Mouse (Mus musculus) adrenal gland, adult 10 weeks (tissue): ENCODE results near the gene Arhgef6. TPM values are rescaled to one million over a fixed set of nuclear protein-coding genes. Genes with fewer than 3 reads are reported as not detected.

ENCODE experiments used
- polyA plus RNA-seq: library from polyadenylated mRNA; stranded (reverse); fragments of 350-450 nt; fragmentation: Illumina TruSeq; extraction: RNeasy Lipid Tissue Mini Kit (QIAGEN cat#74804); gene quantifications from one replicate; pipeline ENCODE4 v1.2.3, GENCODE M21; 2014; ENCODE audit warnings: low read depth, low replicate concordance

Arhgef6 gene
- polyA plus RNA-seq, result 101 TPM

DNA sequence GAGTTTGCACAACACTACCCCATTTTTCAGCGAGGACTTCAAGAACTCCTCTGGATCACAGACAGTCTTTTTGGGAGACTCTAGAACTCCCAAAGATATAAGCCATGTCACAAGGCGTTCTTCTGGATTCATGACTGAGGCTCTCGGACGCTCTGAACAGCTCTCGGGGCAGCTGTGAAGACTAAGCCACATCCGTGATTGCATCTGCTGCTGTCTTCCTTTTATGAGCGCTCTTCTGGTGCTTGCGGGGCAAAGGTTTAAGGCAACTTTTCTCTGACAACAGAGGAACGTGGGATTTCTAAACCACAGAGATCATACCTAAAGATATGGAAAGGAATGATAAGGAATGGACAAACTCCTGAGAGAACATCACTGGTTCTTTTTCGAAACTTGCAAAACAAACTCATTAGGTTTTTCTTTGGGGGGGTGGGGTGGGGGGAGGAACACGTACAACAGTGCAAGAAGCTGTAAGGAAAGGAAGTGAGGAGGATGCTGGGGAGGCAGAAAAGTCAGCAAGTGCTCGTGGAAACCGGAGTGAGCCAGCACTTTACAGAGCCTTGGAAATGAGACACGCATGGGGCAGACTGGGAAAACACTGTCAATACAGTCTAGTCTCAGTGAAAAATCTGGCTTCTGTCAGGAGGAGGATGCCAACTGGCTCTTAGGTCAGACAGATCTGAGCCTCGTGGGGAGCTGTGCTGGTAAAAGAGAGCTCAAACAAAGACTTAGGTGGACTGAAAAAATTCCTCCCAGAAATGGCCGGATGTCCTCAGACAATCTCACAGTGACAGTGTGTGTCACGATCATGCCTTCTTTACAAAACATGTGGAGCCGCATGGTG lies at the start of gene Arhgef6:
Gene Arhgef6, minus strand, starts transcription at position 359 of the 841 bp plus-strand sequence.

DNA sequence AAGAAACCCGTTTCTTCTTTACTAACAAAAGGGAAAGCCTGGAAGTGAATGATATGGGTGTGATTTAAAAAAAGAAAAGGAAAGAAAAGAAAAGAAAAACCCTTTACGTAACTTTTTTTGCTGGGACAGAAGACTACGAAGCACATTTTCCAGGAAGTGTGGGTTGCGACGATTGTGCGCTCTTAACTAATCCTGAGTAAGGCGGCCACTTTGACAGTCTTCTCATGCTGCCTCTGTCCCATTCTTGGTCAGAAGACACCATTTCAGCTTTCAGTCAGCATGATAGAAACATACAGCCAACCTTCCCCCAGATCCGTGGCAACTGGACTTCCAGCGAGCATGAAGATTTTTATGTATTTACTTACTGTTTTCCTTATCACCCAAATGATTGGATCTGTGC lies 126.7 kb downstream of the Arhgef6 start, which contains the start of gene Cd40lg:
Gene Cd40lg, plus strand, starts transcription at position 268 of the 400 bp plus-strand sequence.

Other genes with a start within 250 kb of the Arhgef6 start
- not detected for gene Cd40lg, start 126.6 kb downstream of the Arhgef6 start, polyA plus RNA-seq
- gene Rbmx, start 54.3 kb upstream of the Arhgef6 start, polyA plus RNA-seq, result 36.6 TPM
- not detected for gene Gm364, start 70.4 kb upstream of the Arhgef6 start, polyA plus RNA-seq
- gene Gpr101, start 165.0 kb upstream of the Arhgef6 start, polyA plus RNA-seq, result not detected